Mouse (Mus musculus) MEL (cell line): ENCODE measurements around the gene Gatc. TPM values are rescaled to one million over a fixed set of nuclear protein-coding genes. Genes with fewer than 3 reads are reported as not detected.

Source experiments
- DNase-seq: peaks from one replicate; pipeline ENCODE4 v3.0.0; 2011; ENCODE audit warnings: low read depth, low spot score
- H3K27ac ChIP-seq: 2 replicates; pipeline ENCODE4 v1.5.1; 2012; ENCODE audit warnings: low read depth, mild to moderate bottlenecking, control low read depth, low read length, moderate library complexity; ENCODE audit not compliant: control insufficient read depth
- H3K27me3 ChIP-seq, 2 experiments: fragments of 150-350 bp in 1 of 2; sonication (generic) in 1 of 2; 2 replicates each; pipeline ENCODE4 v1.6.1; 2012; ENCODE audit warnings: low read length in 2 of 2, mild to moderate bottlenecking in 2 of 2, improper control_type of control experiment in 1 of 2, moderate library complexity in 1 of 2; ENCODE audit not compliant: insufficient read depth in 2 of 2, control insufficient read depth in 1 of 2
- H3K36me3 ChIP-seq, 2 experiments: 2 replicates each; pipeline ENCODE4 v1.6.1; 2012 to 2014; ENCODE audit warnings: low read length in 2 of 2, improper control_type of control experiment in 1 of 2, inconsistent platforms in 1 of 2, mild to moderate bottlenecking in 1 of 2; ENCODE audit not compliant: insufficient read depth in 2 of 2, control insufficient read depth in 1 of 2
- H3K4me1 ChIP-seq, 2 experiments: fragments of 150-350 bp in 1 of 2; sonication (generic) in 1 of 2; 2 replicates each; pipeline ENCODE4 v1.6.1; 2012; ENCODE audit warnings: low read length in 2 of 2, improper control_type of control experiment in 1 of 2, mild to moderate bottlenecking in 1 of 2; ENCODE audit not compliant: insufficient read depth in 2 of 2, control insufficient read depth in 1 of 2
- H3K4me3 ChIP-seq, 2 experiments: fragments of 150-350 bp in 1 of 2; sonication (generic) in 1 of 2; 2 replicates each; pipeline ENCODE4 v1.5.1; 2012; ENCODE audit warnings: low read depth in 2 of 2, low read length in 2 of 2, mild to moderate bottlenecking in 2 of 2, moderate library complexity in 2 of 2, control low read depth in 1 of 2, improper control_type of control experiment in 1 of 2; ENCODE audit not compliant: control insufficient read depth in 1 of 2, insufficient read depth in 1 of 2
- H3K79me2 ChIP-seq: 2 replicates; pipeline ENCODE4 v1.6.1; 2012; ENCODE audit warnings: mild to moderate bottlenecking, low read length, moderate library complexity; ENCODE audit not compliant: control insufficient read depth, poor library complexity, insufficient read depth
- H3K9ac ChIP-seq: 2 replicates; pipeline ENCODE4 v1.6.1; 2012; ENCODE audit warnings: low read depth, mild to moderate bottlenecking, control low read depth, low read length, moderate library complexity; ENCODE audit not compliant: control insufficient read depth, poor library complexity, severe bottlenecking
- H3K9me3 ChIP-seq: fragments of 150-350 bp; sonication (generic); replicated peaks from 2 replicates; pipeline ENCODE4 v1.6.1; 2012; ENCODE audit warnings: mild to moderate bottlenecking, low read length, improper control_type of control experiment, moderate library complexity; ENCODE audit not compliant: insufficient read depth
- BHLHE40 ChIP-seq: IDR thresholded peaks from 2 replicates; pipeline ENCODE4 v1.6.1; 2012; ENCODE audit warnings: low read depth, mild to moderate bottlenecking, inconsistent platforms, low read length, improper control_type of control experiment, borderline replicate concordance
- CHD1 ChIP-seq: IDR thresholded peaks from 2 replicates; pipeline ENCODE4 v1.6.1; 2012; ENCODE audit warnings: low read depth, mild to moderate bottlenecking, inconsistent platforms, low read length, improper control_type of control experiment
- CTCF ChIP-seq, 3 experiments: IDR thresholded peaks in 2 of 3; conservative IDR thresholded peaks in 1 of 3; 2 replicates each; pipeline ENCODE4 v1.5.1; 2011 to 2012; ENCODE audit warnings: low read length in 3 of 3, low read depth in 2 of 3, mild to moderate bottlenecking in 2 of 3, improper control_type of control experiment in 1 of 3, inconsistent platforms in 1 of 3, mixed read lengths in 1 of 3, moderate library complexity in 1 of 3; ENCODE audit not compliant: control insufficient read depth in 1 of 3, insufficient read depth in 1 of 3, poor library complexity in 1 of 3, severe bottlenecking in 1 of 3
- E2F4 ChIP-seq: IDR thresholded peaks from 2 replicates; pipeline ENCODE4 v1.6.1; 2011; ENCODE audit warnings: low read depth, low read length, improper control_type of control experiment, borderline replicate concordance
- EP300 ChIP-seq, 2 experiments: IDR thresholded peaks; 2 replicates each; pipeline ENCODE4 v1.6.1; 2011; ENCODE audit warnings: improper control_type of control experiment in 2 of 2, low read length in 2 of 2, low read depth in 1 of 2, mild to moderate bottlenecking in 1 of 2
- ETS1 ChIP-seq: IDR thresholded peaks from 2 replicates; pipeline ENCODE4 v1.6.1; 2012; ENCODE audit warnings: low read depth, mild to moderate bottlenecking, inconsistent platforms, low read length, improper control_type of control experiment, moderate library complexity
- GATA1 ChIP-seq: IDR thresholded peaks from 2 replicates; pipeline ENCODE4 v1.6.1; 2011; ENCODE audit warnings: low read depth, low read length, improper control_type of control experiment
- HCFC1 ChIP-seq: IDR thresholded peaks from 2 replicates; pipeline ENCODE4 v1.6.1; 2012; ENCODE audit warnings: low read depth, mild to moderate bottlenecking, inconsistent platforms, low read length, improper control_type of control experiment, moderate library complexity
- MAFK ChIP-seq: IDR thresholded peaks from 2 replicates; pipeline ENCODE4 v1.6.1; 2011; ENCODE audit warnings: low read depth, mild to moderate bottlenecking, low read length, improper control_type of control experiment, borderline replicate concordance
- MAX ChIP-seq: IDR thresholded peaks from 2 replicates; pipeline ENCODE4 v1.6.1; 2011; ENCODE audit warnings: low read length, improper control_type of control experiment
- MAZ ChIP-seq: IDR thresholded peaks from 2 replicates; pipeline ENCODE4 v1.6.1; 2012; ENCODE audit warnings: low read depth, mild to moderate bottlenecking, inconsistent platforms, low read length, improper control_type of control experiment
- MEF2A ChIP-seq: IDR thresholded peaks from 2 replicates; pipeline ENCODE4 v1.6.1; 2014; ENCODE audit warnings: low read depth, mild to moderate bottlenecking, inconsistent platforms, low read length, improper control_type of control experiment; ENCODE audit not compliant: poor library complexity, insufficient replicate concordance, severe bottlenecking; ENCODE audit errors: extremely low read depth
- MXI1 ChIP-seq: IDR thresholded peaks from 2 replicates; pipeline ENCODE4 v1.6.1; 2011; ENCODE audit warnings: mild to moderate bottlenecking, low read depth, low read length, improper control_type of control experiment
- MYC ChIP-seq: IDR thresholded peaks from 2 replicates; pipeline ENCODE4 v1.6.1; 2011; ENCODE audit warnings: low read depth, mild to moderate bottlenecking, low read length, improper control_type of control experiment, moderate library complexity
- NELFE ChIP-seq: IDR thresholded peaks from 2 replicates; pipeline ENCODE4 v1.6.1; 2011; ENCODE audit warnings: low read depth, low read length, improper control_type of control experiment
- SIN3A ChIP-seq: IDR thresholded peaks from 2 replicates; pipeline ENCODE4 v1.6.1; 2012; ENCODE audit warnings: low read length, improper control_type of control experiment, inconsistent platforms
- SMC3 ChIP-seq: IDR thresholded peaks from 2 replicates; pipeline ENCODE4 v1.6.1; 2011; ENCODE audit warnings: low read depth, low read length, improper control_type of control experiment
- TBP ChIP-seq: IDR thresholded peaks from 2 replicates; pipeline ENCODE4 v1.8.0; 2011; ENCODE audit warnings: low read depth, low read length, improper control_type of control experiment
- TCF12 ChIP-seq: IDR thresholded peaks from 2 replicates; pipeline ENCODE4 v1.6.1; 2014; ENCODE audit warnings: low read depth, mild to moderate bottlenecking, inconsistent platforms, low read length, improper control_type of control experiment, moderate library complexity
- UBTF ChIP-seq: IDR thresholded peaks from 2 replicates; pipeline ENCODE4 v1.6.1; 2012; ENCODE audit warnings: low read depth, mild to moderate bottlenecking, inconsistent platforms, low read length, improper control_type of control experiment, moderate library complexity, borderline replicate concordance; ENCODE audit not compliant: insufficient read depth
- ZC3H11A ChIP-seq: IDR thresholded peaks from 2 replicates; pipeline ENCODE4 v1.6.1; 2012; ENCODE audit warnings: low read depth, mild to moderate bottlenecking, inconsistent platforms, low read length, improper control_type of control experiment
- polyA plus RNA-seq, 2 experiments: library from polyadenylated mRNA; stranded (reverse) in 1 of 2; unstranded in 1 of 2; fragments of >175 nt in 1 of 2; fragments of >200 nt in 1 of 2; gene quantifications; 2 replicates each; pipeline versions ENCODE4 v1.2.1 to v1.2.4; 2012; ENCODE audit warnings: low replicate concordance in 2 of 2, low read depth in 1 of 2; ENCODE audit not compliant: insufficient read length in 2 of 2, insufficient read depth in 1 of 2, missing spikeins in 1 of 2
- total RNA-seq: library from RNA; depleted of rRNA; stranded (reverse); fragments of 300-350 nt; gene quantifications from 2 replicates; pipeline ENCODE4 v1.2.3, GENCODE M21; 2012

The Gatc gene
- total and polyA plus RNA-seq, 3 experiments: 6.5 to 32.2 TPM; not detected in 1

GRCm38 (mm10) chr5:115364782-115365181 lies 23.8 kb upstream of the Gatc start:
- no peaks in the 10 kb centered on the region for H3K27me3 ChIP-seq
- H3K9me3 ChIP-seq: no peaks in the 10 kb centered on the region
- TF ChIP-seq GATA1 (no peak), MAFK (no peak), ETS1 (no peak), BHLHE40 (no peak), CHD1 (no peak), MYC (no peak), ZC3H11A (no peak), MAZ (no peak), MEF2A (no peak), SIN3A (no peak), NELFE (no peak), HCFC1 (no peak), TCF12 (no peak), E2F4 (no peak), MAX (no peak), EP300 (IDR thresholded peaks at IDR 0.05; ENCODE audit: low read depth in 1 of 2, low read length in 2 of 2) (no peak), CTCF (IDR thresholded peaks at IDR 0.05 in 2 of 3, conservative IDR thresholded peaks at IDR 0.05 in 1 of 3; ENCODE audit: control insufficient read depth in 1 of 3, insufficient read depth in 1 of 3, low read depth in 2 of 3, low read length in 3 of 3, poor library complexity in 1 of 3, severe bottlenecking in 1 of 3) (no peak), MXI1 (no peak)
- TF ChIP-seq, all 39 proteins: peak for 0
- no peak overlapping the region for H3K9ac ChIP-seq
- no peak for DNase-seq
- peaks cover 0 to 3% of the 10 kb centered on the region in 2 experiments; a peak in 2 of 4 replicates for H3K36me3 ChIP-seq
- no peak overlapping the region for H3K4me3 ChIP-seq
- H3K27ac ChIP-seq: no peak overlapping the region
- H3K4me1 ChIP-seq: peaks cover 0 to 3% of the 10 kb centered on the region in 2 experiments; a peak in 2 of 4 replicates
- H3K79me2 ChIP-seq: peaks cover 2% of the 10 kb centered on the region; the same call in 1 of the 2 replicates

- Histone ChIP-seq H3K27me3 (no peaks in the 10 kb centered on the region), H3K9me3 (no peaks in the 10 kb centered on the region), H3K4me3 (no peak overlapping the region), H3K4me1 (peaks cover 2 to 7% of the 10 kb centered on the region in 2 experiments; a peak in 3 of 4 replicates), H3K36me3 (peaks cover 0 to 5% of the 10 kb centered on the region in 2 experiments; a peak in 2 of 4 replicates), H3K79me2 (peaks cover 2% of the 10 kb centered on the region; the same call in 1 of the 2 replicates), H3K27ac (no peak overlapping the region), H3K9ac (no peak overlapping the region)
- no peak for DNase-seq
- TF ChIP-seq TBP (no peak), TCF12 (no peak), UBTF (no peak), CTCF (IDR thresholded peaks at IDR 0.05 in 2 of 3, conservative IDR thresholded peaks at IDR 0.05 in 1 of 3; ENCODE audit: control insufficient read depth in 1 of 3, insufficient read depth in 1 of 3, low read depth in 2 of 3, low read length in 3 of 3, poor library complexity in 1 of 3, severe bottlenecking in 1 of 3) (no peak), SMC3 (no peak)
- TF ChIP-seq, all 39 proteins: peak for 0
Observed at GRCm38 (mm10) chr5:115362819-115363714, 22.1 kb upstream of the Gatc start.
